ENCODE assay signal across 23 mouse cellular contexts in the genomic region with DNA sequence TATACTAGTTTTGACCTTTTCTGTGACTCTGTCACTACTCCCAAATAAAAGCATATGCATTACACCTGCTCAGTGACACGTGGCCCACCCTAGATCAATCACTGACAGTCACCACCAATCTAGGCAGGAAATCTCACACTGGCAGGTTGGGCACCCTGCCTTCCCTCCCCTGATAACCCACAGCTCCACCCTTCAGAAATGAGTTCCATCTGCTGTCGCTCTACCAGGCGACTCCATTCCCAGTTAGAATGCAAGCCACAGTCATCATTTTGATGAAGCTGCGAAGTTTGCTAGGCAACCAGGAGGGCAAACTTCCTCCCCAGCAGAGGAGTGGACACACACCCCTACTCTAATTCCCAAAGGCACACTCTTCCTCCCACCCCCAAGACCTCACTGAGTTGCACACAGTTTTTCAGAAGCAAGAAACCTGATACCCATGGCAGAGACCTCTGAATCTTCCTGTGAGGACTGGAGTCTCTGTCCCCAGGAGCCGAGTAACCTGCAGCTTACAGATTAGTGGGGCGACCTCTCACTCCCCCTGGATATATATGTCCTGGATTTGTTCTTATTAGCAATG.
DNase-seq lines count a peak whose midpoint lies in the region; ATAC-seq and TF ChIP-seq lines count a peak whose summit lies in the region.
"Had no signal": no experiment of that assay in that cellular context is flagged by ENCODE, and none has a peak within 500 bp of the region (broad histone marks: within the 10 kb centered on the region; RNA-seq: fewer than 3 reads in every experiment).

No protein-coding gene starts in this region.

- H3K36me3 ChIP-seq in kidney, postnatal 0 days (ENCODE audit: insufficient read depth, low read length): no peaks in the 10 kb centered on the region
- H3K36me3 ChIP-seq: heart, embryonic 15.5 days; limb, embryonic 10.5 days; liver, embryonic 15.5 days; lung, embryonic 15.5 days; neural tube, embryonic 12.5 days had no signal

- no peak overlapping the region for H3K27ac ChIP-seq in kidney, postnatal 0 days
- H3K27ac ChIP-seq in left cerebral cortex, adult 2 months: no peak overlapping the region
- H3K27ac ChIP-seq: heart, embryonic 15.5 days; hindbrain, embryonic 14.5 days; limb, embryonic 10.5 days; liver, embryonic 15.5 days; lung, embryonic 15.5 days; neural tube, embryonic 12.5 days had no signal

- DNase-seq in cerebellum, adult 11 months: peak; percentile 34
- no peak for DNase-seq in cerebellum, postnatal 4 days (ENCODE audit: low spot score in 2 of 2)
- DNase-seq in kidney, postnatal 0 days (ENCODE audit: low spot score): peak; percentile 39
- no peak for DNase-seq in kidney, postnatal 14 days
- DNase-seq in embryo, embryonic 11 days: peak; percentile 31
- DNase-seq in thymus, postnatal 4 days: no peak
- no peak for DNase-seq in gastrocnemius, postnatal 25 days
- DNase-seq in left cerebral cortex, adult 2 months (ENCODE audit: extremely low spot score in 1 of 2, low spot score in 2 of 2): no peak
- DNase-seq: adrenal gland, postnatal 10 days; heart, postnatal 36 days; liver; lung, postnatal 36 days; midbrain, embryonic 14.5 days; thymus, adult 18-20 months had no signal

- TF ChIP-seq CTCF in kidney, postnatal 0 days (IDR thresholded peaks at IDR 0.05; ENCODE audit: low read depth): no peak
- no peak for TF ChIP-seq CTCF in left cerebral cortex, adult 2 months (IDR thresholded peaks at IDR 0.05)

- no peak overlapping the region for H3K4me3 ChIP-seq in kidney, postnatal 0 days (replicated peaks; ENCODE audit: low read depth, low read length)
- H3K4me3 ChIP-seq in left cerebral cortex, adult 2 months: no peak overlapping the region
- H3K4me3 ChIP-seq: heart, embryonic 15.5 days; limb, embryonic 10.5 days; liver, embryonic 15.5 days; lung, embryonic 15.5 days; megakaryocyte, embryonic 14.5 days; neural tube, embryonic 12.5 days had no signal

- intact Hi-C loops in left cerebral cortex, adult 2 months (cut with DNase I): no loop called here

- 41% methylated on average over 6 of the region's 6 CpGs for WGBS in kidney, postnatal 0 days

- no peaks in the 10 kb centered on the region for H3K27me3 ChIP-seq in kidney, postnatal 0 days (ENCODE audit: insufficient read depth, low read length)
- H3K27me3 ChIP-seq: heart, embryonic 15.5 days; liver, embryonic 15.5 days; lung, embryonic 15.5 days; megakaryocyte, embryonic 14.5 days; neural tube, embryonic 12.5 days had no signal

- no peak overlapping the region for H3K9ac ChIP-seq in kidney, postnatal 0 days (ENCODE audit: low read depth, low read length)
- H3K9ac ChIP-seq: heart, embryonic 15.5 days; hindbrain, embryonic 14.5 days; liver, embryonic 15.5 days; lung, embryonic 15.5 days; neural tube, embryonic 12.5 days had no signal

- no peak for ATAC-seq in kidney, postnatal 0 days (replicated peaks; ENCODE audit: low FRiP score, low read depth)
- ATAC-seq: forebrain, embryonic 16.5 days; inflammation-experienced regulatory T-cells, adult 6 months had no signal

- peaks cover 14% of the 10 kb centered on the region for H3K4me1 ChIP-seq in kidney, postnatal 0 days (replicated peaks; ENCODE audit: insufficient read depth, low read length)
- H3K4me1 ChIP-seq: liver, embryonic 15.5 days; megakaryocyte, embryonic 14.5 days; neural tube, embryonic 12.5 days had no signal

- no peak overlapping the region for H3K4me2 ChIP-seq in kidney, postnatal 0 days (ENCODE audit: low read length)
- H3K4me2 ChIP-seq: heart, embryonic 15.5 days; hindbrain, embryonic 14.5 days; liver, embryonic 15.5 days; lung, embryonic 15.5 days; neural tube, embryonic 12.5 days had no signal

- H3K9me3 ChIP-seq in kidney, postnatal 0 days (replicated peaks; ENCODE audit: low read length): no peaks in the 10 kb centered on the region
- H3K9me3 ChIP-seq: heart, embryonic 15.5 days; limb, embryonic 10.5 days; liver, embryonic 15.5 days; lung, embryonic 15.5 days; neural tube, embryonic 12.5 days had no signal

Comparison
In these comparisons a context has a peak if more than half of its experiments do, and no peak if none do; other contexts are left out.
1. DNase-seq: peak in cerebellum, adult 11 months (single experiment), kidney, postnatal 0 days (single experiment) and embryo, embryonic 11 days (single experiment); none in cerebellum, postnatal 4 days (0 of 2), kidney, postnatal 14 days (single experiment), thymus, postnatal 4 days (single experiment), gastrocnemius, postnatal 25 days (single experiment) and left cerebral cortex, adult 2 months (0 of 2).